Mouse (Mus musculus): ENCODE data around the gene Susd3. TPM values are rescaled to one million over a fixed set of nuclear protein-coding genes. Genes with fewer than 3 reads are reported as not detected.

The Susd3 gene
- polyA plus RNA-seq, 1 experiment from 2014 or later, result 34.5 TPM

DNA sequence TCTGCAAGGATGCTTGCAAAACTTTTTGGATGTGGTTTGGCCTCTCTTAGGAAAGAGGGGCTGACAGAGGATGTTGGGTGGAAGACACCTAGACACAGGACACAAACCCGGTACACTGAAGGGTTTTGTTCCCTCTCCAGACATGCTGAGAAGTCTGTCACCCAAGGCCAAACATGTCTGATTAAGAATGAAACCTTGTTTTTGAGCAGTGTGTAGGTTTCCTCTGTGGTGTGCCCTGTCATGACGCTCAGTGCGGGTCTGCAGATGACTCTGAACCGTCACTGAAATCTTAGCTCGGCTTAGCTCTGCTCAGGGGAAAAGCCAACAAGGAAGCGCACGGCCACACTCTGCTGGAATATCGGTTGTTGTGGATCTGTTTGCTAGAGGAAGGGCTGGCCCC lies 22.0 kb upstream of the Susd3 start:
- no peaks in the 10 kb centered on the region for H3K27me3 ChIP-seq (ENCODE audit: insufficient read depth, low read length)
- H3K4me1 ChIP-seq (ENCODE audit: insufficient read depth, low read length), result no peaks in the 10 kb centered on the region
- no peak overlapping the region for H3K9ac ChIP-seq (replicated peaks; ENCODE audit: low read length)
- ATAC-seq (ENCODE audit: low FRiP score, low TSS enrichment), result no peak
- no peak overlapping the region for H3K4me3 ChIP-seq (ENCODE audit: low read length)
- no peaks in the 10 kb centered on the region for H3K36me3 ChIP-seq (ENCODE audit: insufficient read depth, low read length)
- no peak overlapping the region for H3K27ac ChIP-seq (ENCODE audit: low read length)
- no peaks in the 10 kb centered on the region for H3K9me3 ChIP-seq (ENCODE audit: low read length)
- no peak overlapping the region for H3K4me2 ChIP-seq (replicated peaks; ENCODE audit: low read depth, low read length)
- WGBS, result 84% methylated on average over 8 of the region's 8 CpGs

DNA sequence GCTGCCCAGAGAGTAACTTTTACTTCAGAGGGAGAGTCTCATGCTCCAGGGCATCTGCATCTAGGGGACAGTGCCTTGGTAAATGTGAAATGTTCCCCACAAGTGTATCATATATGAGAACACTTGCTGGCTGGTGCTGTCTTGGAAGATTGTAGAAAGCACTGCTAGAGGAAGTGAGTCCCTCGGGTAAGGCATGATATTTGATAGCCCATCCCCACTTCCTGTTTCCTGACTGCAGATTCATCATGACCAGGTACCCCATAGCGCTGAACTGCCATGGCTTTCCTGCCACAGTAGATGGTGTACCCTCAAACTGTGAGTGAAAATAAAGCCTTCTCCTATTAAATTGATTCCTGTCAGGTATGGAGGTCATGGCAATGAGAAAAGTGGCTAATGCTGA lies 19.1 kb upstream of the Susd3 start:
- H3K9ac ChIP-seq (replicated peaks; ENCODE audit: low read length), result no peak overlapping the region
- H3K4me2 ChIP-seq (replicated peaks; ENCODE audit: low read depth, low read length), result no peak overlapping the region
- H3K9me3 ChIP-seq (ENCODE audit: low read length), result no peaks in the 10 kb centered on the region
- no peaks in the 10 kb centered on the region for H3K27me3 ChIP-seq (ENCODE audit: insufficient read depth, low read length)
- H3K27ac ChIP-seq (ENCODE audit: low read length), result no peak overlapping the region
- no peaks in the 10 kb centered on the region for H3K4me1 ChIP-seq (ENCODE audit: insufficient read depth, low read length)
- ATAC-seq (ENCODE audit: low FRiP score, low TSS enrichment), result no peak
- 24% methylated on average over 2 of the region's 2 CpGs for WGBS
- no peak overlapping the region for H3K4me3 ChIP-seq (ENCODE audit: low read length)
- H3K36me3 ChIP-seq (ENCODE audit: insufficient read depth, low read length), result no peaks in the 10 kb centered on the region

DNA sequence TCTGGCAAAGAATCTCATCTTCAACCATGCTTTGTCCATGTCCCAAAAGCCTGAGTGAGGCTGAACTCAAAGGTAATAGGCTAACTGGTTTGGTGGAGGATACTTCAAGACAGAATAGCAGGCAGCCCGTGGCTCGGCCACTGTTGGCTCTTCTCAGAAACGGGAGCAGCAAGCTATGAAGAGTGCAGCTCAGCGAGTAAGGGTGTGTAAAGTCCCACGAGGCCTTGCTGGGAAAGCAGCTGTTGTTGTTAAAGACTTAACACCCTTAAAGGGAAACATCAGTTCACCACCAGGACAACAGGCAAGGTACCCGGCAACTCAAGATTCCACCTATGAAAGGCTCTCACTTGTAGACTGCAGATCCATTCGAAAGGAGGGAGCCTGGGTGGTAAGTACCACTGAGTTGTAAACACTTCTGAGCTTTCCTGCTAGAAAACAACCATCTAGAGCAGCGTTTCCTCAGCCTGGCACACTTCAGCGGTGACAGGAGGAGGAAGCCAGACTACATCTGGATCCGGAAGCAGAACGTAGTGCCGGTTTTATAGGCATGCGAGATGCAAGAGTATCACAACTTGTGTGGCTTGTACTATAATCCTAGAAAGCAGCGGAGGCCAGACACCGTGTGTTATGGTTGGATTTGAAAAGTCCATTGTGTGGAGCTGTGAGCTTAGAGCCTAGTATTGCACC lies 11.7 kb upstream of the Susd3 start:
- Histone ChIP-seq H3K9ac (replicated peaks; ENCODE audit: low read length) (no peak overlapping the region), H3K4me3 (ENCODE audit: low read length) (no peak overlapping the region), H3K27me3 (ENCODE audit: insufficient read depth, low read length) (no peaks in the 10 kb centered on the region), H3K27ac (ENCODE audit: low read length) (no peak overlapping the region), H3K4me2 (replicated peaks; ENCODE audit: low read depth, low read length) (no peak overlapping the region), H3K36me3 (ENCODE audit: insufficient read depth, low read length) (no peaks in the 10 kb centered on the region), H3K9me3 (ENCODE audit: low read length) (no peaks in the 10 kb centered on the region), H3K4me1 (ENCODE audit: insufficient read depth, low read length) (no peaks in the 10 kb centered on the region)
- no peak for ATAC-seq (ENCODE audit: low FRiP score, low TSS enrichment)
- 59% methylated on average over 15 of the region's 15 CpGs for WGBS

DNA sequence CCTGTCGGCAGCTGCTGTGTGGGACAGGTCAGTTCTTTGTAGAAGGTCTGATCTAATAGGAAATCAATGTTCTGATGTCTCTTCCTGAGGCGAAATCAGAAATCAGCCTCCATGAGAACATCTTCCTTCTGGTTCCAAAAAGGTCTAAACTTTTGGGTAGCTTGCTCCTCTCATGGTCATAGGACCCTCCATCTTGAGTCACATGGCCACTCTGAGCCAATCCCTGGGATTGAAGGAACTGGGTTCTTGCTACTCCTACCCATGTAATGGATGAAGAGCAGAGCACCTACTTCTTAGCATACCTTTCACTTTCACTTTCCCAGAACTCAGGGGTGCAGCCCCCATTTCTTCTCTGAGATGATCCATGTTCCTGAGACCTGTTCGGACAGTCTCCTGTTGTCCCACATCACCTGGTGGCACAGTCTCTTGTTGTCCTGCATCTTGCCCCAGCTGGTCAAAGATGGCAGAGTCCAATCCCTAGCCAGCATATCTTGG lies 9.4 kb upstream of the Susd3 start:
- Histone ChIP-seq H3K9me3 (ENCODE audit: low read length) (no peaks in the 10 kb centered on the region), H3K9ac (replicated peaks; ENCODE audit: low read length) (no peak overlapping the region), H3K4me1 (ENCODE audit: insufficient read depth, low read length) (no peaks in the 10 kb centered on the region), H3K27ac (ENCODE audit: low read length) (no peak overlapping the region), H3K4me2 (replicated peaks; ENCODE audit: low read depth, low read length) (no peak overlapping the region), H3K36me3 (ENCODE audit: insufficient read depth, low read length) (no peaks in the 10 kb centered on the region), H3K4me3 (ENCODE audit: low read length) (no peak overlapping the region), H3K27me3 (ENCODE audit: insufficient read depth, low read length) (no peaks in the 10 kb centered on the region)
- no peak for ATAC-seq (ENCODE audit: low FRiP score, low TSS enrichment)
- WGBS, result 57% methylated on average over 3 of the region's 3 CpGs

DNA sequence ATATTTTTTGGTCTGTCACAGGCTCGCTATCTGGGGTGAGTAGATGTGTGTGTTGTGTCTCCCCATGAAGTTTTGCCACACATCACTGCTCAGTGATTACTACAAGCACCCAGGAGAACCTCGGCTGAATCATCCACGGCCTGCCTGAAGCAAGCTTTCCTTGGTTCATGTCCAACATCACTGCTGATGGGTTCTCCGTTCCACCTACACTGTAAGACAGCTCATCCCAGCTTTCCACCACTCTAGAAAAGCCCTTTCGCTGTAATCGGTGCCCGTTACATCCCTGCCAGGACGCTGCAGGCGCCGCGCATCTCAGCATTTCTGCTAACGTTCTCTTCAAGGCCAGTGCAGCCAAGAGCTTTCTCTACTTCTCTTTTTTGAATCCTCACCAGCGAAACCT lies 4.2 kb upstream of the Susd3 start:
- no peak overlapping the region for H3K4me3 ChIP-seq (ENCODE audit: low read length)
- H3K27ac ChIP-seq (ENCODE audit: low read length), result no peak overlapping the region
- no peak overlapping the region for H3K4me2 ChIP-seq (replicated peaks; ENCODE audit: low read depth, low read length)
- peaks cover 7% of the 10 kb centered on the region for H3K4me1 ChIP-seq (ENCODE audit: insufficient read depth, low read length)
- 84% methylated on average over 13 of the region's 13 CpGs for WGBS
- H3K36me3 ChIP-seq (ENCODE audit: insufficient read depth, low read length), result no peaks in the 10 kb centered on the region
- no peak for ATAC-seq (ENCODE audit: low FRiP score, low TSS enrichment)
- no peaks in the 10 kb centered on the region for H3K9me3 ChIP-seq (ENCODE audit: low read length)
- H3K9ac ChIP-seq (replicated peaks; ENCODE audit: low read length), result no peak overlapping the region
- peaks cover 9% of the 10 kb centered on the region for H3K27me3 ChIP-seq (ENCODE audit: insufficient read depth, low read length)

DNA sequence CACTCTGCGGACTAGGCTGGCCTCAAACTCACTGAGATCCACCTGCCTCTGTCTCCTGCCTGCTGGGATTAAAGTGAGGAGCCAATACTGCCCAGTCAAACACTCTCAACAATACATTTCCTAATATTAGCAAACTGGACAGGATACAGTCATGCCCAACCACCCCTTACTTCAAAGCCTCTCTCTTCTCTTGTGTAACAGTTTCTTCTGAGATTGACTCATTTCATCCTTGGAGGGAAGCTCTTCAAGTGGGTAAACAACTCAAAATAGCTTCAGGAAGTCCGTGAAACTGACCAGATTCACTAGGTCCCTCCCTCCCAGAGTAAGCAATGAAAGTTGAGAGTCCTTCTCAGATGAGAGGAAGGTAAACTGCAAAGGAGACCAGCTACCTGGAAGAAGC lies 3.6 kb upstream of the Susd3 start:
- WGBS, result 61% methylated on average over 2 of the region's 2 CpGs
- no peak for ATAC-seq (ENCODE audit: low FRiP score, low TSS enrichment)
- no peak overlapping the region for H3K4me2 ChIP-seq (replicated peaks; ENCODE audit: low read depth, low read length)
- no peak overlapping the region for H3K4me3 ChIP-seq (ENCODE audit: low read length)
- H3K27me3 ChIP-seq (ENCODE audit: insufficient read depth, low read length), result peaks cover 14% of the 10 kb centered on the region
- H3K27ac ChIP-seq (ENCODE audit: low read length), result no peak overlapping the region
- no peak overlapping the region for H3K9ac ChIP-seq (replicated peaks; ENCODE audit: low read length)
- H3K9me3 ChIP-seq (ENCODE audit: low read length), result no peaks in the 10 kb centered on the region
- peaks cover 12% of the 10 kb centered on the region for H3K4me1 ChIP-seq (ENCODE audit: insufficient read depth, low read length)
- no peaks in the 10 kb centered on the region for H3K36me3 ChIP-seq (ENCODE audit: insufficient read depth, low read length)

DNA sequence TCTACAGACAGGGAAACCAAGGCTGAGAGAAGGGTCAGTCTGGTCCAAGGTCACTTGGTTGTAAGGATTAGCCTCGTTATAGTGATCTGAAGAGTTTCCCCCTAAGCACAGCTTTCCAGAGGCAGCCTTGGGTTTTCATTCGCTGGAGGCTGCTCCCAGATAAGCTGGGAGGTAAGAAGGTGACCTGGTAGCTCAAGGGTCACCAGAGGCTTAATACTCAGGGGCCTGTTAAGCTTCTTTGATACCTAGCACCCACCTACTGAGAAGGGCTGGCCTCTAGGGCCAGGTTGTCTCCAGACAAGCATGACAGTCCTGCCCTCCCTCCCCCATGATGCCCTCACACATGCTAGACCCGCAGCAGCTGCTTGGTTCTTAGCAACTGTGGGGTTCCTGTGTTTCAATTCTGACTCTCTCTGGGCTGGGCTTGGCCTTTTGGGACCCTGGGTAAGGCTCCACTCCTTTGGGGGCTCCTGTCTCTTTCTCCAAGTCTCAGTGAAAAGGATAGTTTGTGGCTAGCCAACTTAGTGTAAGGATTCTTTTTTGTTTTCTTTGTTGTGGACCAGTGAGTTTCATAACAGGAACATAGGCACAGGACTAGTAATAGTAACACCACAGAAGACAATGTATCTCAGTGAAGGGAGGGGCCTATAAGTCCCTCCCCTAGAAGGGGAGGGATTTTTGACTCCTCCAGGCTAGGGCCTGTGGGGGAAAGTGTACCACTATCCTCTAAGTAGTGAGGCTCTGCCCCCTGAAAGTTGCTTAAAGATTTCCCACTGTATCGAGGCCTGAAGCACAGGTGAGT lies 2.4 kb upstream of the Susd3 start:
- Histone ChIP-seq H3K27ac (ENCODE audit: low read length) (no peak overlapping the region), H3K4me2 (replicated peaks; ENCODE audit: low read depth, low read length) (no peak overlapping the region), H3K27me3 (ENCODE audit: insufficient read depth, low read length) (peaks cover 23% of the 10 kb centered on the region), H3K4me3 (ENCODE audit: low read length) (no peak overlapping the region), H3K9ac (replicated peaks; ENCODE audit: low read length) (no peak overlapping the region), H3K4me1 (ENCODE audit: insufficient read depth, low read length) (peaks cover 12% of the 10 kb centered on the region), H3K9me3 (ENCODE audit: low read length) (no peaks in the 10 kb centered on the region), H3K36me3 (ENCODE audit: insufficient read depth, low read length) (no peaks in the 10 kb centered on the region)
- WGBS, result 39% methylated on average over 4 of the region's 4 CpGs
- no peak for ATAC-seq (ENCODE audit: low FRiP score, low TSS enrichment)

DNA sequence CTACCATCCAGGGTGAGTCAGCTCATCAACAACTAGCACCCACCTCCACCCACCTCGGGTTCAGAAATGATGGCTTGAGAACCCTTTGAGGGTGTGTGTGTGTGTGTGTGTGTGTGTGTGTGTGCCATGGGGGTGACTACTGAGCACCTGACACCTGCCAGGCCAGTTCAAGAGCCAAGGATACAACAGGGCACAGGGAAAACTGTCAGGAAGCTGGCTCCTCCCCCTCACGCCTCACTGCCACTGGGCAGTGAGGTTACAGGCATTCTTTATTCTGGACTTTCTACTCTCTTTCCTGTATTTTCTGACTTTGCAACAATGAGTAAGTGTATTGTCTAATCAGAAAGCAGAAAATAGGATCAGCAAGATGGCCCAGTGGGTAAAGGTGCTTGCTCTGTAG lies 1.1 kb upstream of the Susd3 start:
- peaks cover 23% of the 10 kb centered on the region for H3K27me3 ChIP-seq (ENCODE audit: insufficient read depth, low read length)
- H3K27ac ChIP-seq (ENCODE audit: low read length), result no peak overlapping the region
- WGBS, result 45% methylated on average over 2 of the region's 2 CpGs
- H3K4me1 ChIP-seq (ENCODE audit: insufficient read depth, low read length), result peaks cover 12% of the 10 kb centered on the region
- peak; percentile 64; the same call in 1 of the 2 replicates for ATAC-seq (ENCODE audit: low FRiP score, low TSS enrichment)
- H3K9me3 ChIP-seq (ENCODE audit: low read length), result no peaks in the 10 kb centered on the region
- no peak overlapping the region for H3K4me2 ChIP-seq (replicated peaks; ENCODE audit: low read depth, low read length)
- H3K4me3 ChIP-seq (ENCODE audit: low read length), result no peak overlapping the region
- H3K9ac ChIP-seq (replicated peaks; ENCODE audit: low read length), result no peak overlapping the region
- no peaks in the 10 kb centered on the region for H3K36me3 ChIP-seq (ENCODE audit: insufficient read depth, low read length)

DNA sequence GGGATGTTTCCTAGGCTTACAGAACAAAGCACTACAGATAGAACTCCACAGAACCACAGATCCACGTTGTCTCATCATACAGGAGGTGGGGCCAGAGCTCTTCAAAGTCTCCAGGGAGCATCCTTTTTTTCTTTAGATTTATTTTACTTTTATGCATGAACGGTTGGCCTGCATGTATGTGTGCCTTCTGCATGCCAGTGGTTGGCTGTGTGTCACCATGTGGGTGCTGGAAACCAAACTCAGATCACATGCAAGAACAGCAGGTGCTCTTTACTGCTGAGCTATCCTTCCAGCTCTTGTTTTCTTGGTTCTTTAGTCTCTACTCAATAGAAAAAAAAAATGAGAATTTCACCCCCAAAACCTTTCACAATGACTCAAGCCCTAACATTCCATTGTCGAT lies 417 bp upstream of the Susd3 start:
- 59% methylated on average over 3 of the region's 3 CpGs for WGBS
- H3K36me3 ChIP-seq (ENCODE audit: insufficient read depth, low read length), result no peaks in the 10 kb centered on the region
- peaks cover 12% of the 10 kb centered on the region for H3K4me1 ChIP-seq (ENCODE audit: insufficient read depth, low read length)
- no peaks in the 10 kb centered on the region for H3K9me3 ChIP-seq (ENCODE audit: low read length)
- H3K4me3 ChIP-seq (ENCODE audit: low read length), result no peak overlapping the region
- H3K27ac ChIP-seq (ENCODE audit: low read length), result no peak overlapping the region
- peaks cover 23% of the 10 kb centered on the region for H3K27me3 ChIP-seq (ENCODE audit: insufficient read depth, low read length)
- H3K9ac ChIP-seq (replicated peaks; ENCODE audit: low read length), result no peak overlapping the region
- ATAC-seq (ENCODE audit: low FRiP score, low TSS enrichment), result no peak
- no peak overlapping the region for H3K4me2 ChIP-seq (replicated peaks; ENCODE audit: low read depth, low read length)
